Mouse (Mus musculus): ENCODE data around the gene Rasa3. TPM values are rescaled to one million over a fixed set of nuclear protein-coding genes. Genes with fewer than 3 reads are reported as not detected.

Gene Rasa3
- polyA plus RNA-seq, 1 experiment from 2014 or later: 24.2 TPM

GRCm38 (mm10) chr8:13650541-13651191 lies 26.7 kb downstream of the Rasa3 start:
- DNase-seq (ENCODE audit: low spot score): no peak

DNA sequence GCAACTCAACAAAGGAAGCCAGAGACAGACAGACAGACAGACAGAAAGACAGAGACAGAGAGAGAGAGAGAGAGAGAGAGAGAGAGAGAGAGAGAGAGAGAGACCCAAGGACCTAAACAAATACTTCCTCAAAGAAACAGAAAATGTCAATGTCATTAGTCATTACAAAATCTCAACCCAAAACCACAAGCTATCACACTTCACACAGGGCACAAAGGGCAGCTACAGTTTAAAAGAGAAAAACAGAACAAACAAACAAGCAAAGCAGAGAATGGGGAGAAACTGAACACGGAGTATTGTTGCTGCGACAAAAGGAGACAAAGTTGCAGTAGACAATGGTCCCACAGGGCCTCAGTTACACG lies 28.3 kb downstream of the Rasa3 start:
- no peak for DNase-seq (ENCODE audit: low spot score)

GRCm38 (mm10) chr8:13648377-13649153 lies 28.8 kb downstream of the Rasa3 start:
- DNase-seq (ENCODE audit: low spot score): no peak

DNA sequence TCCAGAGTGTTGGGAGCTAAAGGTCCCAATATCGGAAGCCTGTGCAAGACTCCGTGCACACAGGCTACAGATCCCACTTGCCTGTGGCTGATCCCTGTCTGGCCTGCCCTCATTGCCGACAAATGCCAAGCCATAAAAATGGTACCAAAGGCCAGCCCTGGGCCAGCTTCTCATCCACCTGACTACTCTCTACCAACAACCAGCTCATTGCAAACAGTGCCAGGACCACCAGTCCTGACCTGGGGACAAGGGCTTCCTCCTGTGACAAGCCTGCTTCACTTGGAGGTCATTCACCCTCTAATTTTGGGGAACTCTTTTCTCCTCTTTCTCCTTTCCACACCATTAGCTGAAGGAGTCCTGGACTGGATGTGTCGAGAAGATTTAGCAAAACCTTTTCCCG lies 29.8 kb downstream of the Rasa3 start:
- no peak for DNase-seq (ENCODE audit: low spot score)

DNA sequence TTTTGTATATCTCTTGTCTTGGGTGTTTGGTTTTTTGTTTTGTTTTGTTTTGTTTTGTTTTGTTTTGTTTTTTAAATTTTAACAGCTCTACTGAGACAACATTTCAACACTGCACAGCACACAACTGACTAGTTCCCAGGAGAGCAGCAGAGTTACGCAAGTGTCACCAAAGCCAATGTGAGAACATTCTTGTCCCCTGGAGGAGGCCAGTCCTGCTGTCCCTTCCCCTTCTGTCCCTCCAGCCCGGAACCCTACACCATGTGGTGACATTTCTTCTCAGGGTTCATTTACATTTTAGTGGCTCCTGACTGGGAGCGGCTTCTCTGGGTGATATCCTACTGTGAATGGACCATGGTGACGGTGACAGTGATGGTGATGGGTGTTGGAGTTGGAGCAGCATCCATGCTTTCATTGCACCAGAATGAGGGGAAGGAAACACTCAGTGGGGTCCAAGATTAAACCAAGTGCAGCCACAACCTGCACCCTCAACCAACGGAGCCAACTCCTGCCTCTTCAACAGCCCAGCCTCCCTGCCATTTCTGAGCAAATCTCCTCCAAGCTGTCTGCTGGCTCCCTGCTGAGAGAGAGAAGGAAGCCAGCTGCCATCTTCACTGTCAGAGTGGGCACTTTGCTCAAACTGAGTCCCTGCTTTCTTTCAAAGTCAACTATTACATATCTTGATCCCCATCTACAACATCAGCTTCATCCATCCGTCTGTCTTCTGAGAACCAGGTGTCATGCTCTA lies 32.3 kb downstream of the Rasa3 start:
- no peak for DNase-seq (ENCODE audit: low spot score)

DNA sequence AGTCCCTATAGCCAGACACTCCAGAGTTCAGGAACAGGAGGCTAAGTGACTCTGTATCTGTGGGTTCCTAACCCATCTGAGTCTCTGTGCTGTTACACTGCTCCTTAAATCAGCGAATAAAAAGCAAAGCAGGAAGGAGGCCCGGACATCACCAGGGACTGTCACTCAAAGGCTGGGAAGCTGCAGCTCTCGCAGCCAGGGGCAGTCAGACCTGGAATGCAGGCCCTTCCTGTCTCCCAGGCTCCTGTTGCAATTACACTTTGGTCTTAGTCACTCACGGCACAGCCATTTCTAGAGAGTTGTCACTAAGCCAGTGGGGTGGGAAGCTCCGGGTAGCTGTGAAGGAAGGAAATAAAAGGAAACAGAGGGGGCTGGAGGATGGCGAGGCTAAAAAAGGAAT lies 33.2 kb downstream of the Rasa3 start:
- DNase-seq (ENCODE audit: low spot score): no peak

DNA sequence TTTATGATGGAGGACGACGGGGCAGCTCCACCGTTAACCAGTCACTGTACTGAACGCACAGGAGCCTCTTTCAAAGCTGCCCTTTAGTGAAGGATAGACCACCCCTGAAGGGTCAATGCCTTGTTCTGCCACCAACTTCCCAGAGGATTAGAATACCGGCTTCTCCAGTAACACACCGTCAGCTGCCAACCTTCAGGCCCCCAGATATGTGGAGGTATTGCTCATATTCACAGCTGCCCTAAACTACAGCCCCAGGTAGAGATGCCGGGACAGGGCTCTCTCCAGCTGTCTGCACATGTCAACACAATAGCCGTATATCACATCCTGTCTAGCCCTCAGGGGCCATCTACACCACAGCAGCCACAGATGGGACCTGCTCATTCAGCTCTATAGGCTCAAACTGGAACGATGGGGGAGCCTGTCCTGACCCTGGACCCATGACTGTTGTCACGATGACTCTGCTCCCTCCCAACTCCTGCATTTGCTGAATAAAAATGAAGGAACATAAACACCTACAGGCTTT lies 34.7 kb downstream of the Rasa3 start:
- no peak for DNase-seq (ENCODE audit: low spot score)

GRCm38 (mm10) chr8:13641206-13641605 lies 36.2 kb downstream of the Rasa3 start:
- DNase-seq (ENCODE audit: low spot score): no peak

- DNase-seq (ENCODE audit: low spot score): no peak
These were observed 36.9 kb downstream of the Rasa3 start for GRCm38 (mm10) chr8:13640452-13640883.

GRCm38 (mm10) chr8:13633107-13633506 lies 44.3 kb downstream of the Rasa3 start:
- no peak for DNase-seq (ENCODE audit: low spot score)

DNA sequence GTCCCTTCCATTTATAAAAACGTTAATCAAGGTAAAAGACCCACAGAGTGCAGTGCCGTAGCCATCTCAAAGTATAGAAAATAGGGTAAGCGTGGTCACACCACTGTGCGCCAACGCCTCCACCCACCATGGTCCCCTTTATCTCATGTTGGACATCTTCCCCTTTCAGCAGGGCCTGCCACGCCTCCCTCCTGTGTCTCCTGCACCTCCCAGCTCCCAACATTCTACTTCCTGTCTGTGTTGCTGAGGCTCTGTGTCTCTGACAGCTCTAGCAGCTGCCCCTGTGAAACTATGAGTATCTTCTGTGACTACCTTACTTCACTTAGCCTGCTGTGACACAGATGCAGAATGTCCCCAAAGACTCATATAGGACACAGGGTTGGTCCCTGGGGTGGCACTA lies 45.1 kb downstream of the Rasa3 start:
- no peak for DNase-seq (ENCODE audit: low spot score)

DNA sequence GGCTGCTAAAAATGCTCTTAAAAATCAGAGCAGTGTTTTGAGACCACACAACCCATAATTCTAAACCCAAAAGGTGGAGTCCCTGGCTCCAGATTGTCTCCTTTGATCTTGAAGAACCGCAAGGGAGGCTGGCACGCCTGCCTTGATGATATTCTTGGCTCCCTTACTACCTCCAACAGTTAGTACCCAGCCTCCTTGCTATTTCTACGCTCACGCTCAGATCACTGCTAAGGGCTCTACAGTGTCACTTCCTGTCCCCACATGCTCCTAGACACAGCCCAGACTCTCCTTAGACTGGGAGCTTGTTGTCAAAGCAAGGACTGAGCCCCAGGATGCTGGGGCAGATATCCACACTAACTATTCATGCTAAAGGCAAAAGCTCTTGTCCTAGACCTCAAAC lies 46.6 kb downstream of the Rasa3 start:
- DNase-seq (ENCODE audit: low spot score): no peak

- DNase-seq (ENCODE audit: low spot score): no peak
These were observed 47.2 kb downstream of the Rasa3 start for GRCm38 (mm10) chr8:13630171-13630570.

- DNase-seq (ENCODE audit: low spot score): no peak
These were observed 47.9 kb downstream of the Rasa3 start for GRCm38 (mm10) chr8:13629351-13630090.

- no peak for DNase-seq (ENCODE audit: low spot score)
These were observed 49.3 kb downstream of the Rasa3 start for GRCm38 (mm10) chr8:13628067-13628466.

- no peak for DNase-seq (ENCODE audit: low spot score)
These were observed 49.8 kb downstream of the Rasa3 start for GRCm38 (mm10) chr8:13627591-13627990.

GRCm38 (mm10) chr8:13626114-13626513 lies 51.3 kb downstream of the Rasa3 start:
- DNase-seq (ENCODE audit: low spot score): no peak

DNA sequence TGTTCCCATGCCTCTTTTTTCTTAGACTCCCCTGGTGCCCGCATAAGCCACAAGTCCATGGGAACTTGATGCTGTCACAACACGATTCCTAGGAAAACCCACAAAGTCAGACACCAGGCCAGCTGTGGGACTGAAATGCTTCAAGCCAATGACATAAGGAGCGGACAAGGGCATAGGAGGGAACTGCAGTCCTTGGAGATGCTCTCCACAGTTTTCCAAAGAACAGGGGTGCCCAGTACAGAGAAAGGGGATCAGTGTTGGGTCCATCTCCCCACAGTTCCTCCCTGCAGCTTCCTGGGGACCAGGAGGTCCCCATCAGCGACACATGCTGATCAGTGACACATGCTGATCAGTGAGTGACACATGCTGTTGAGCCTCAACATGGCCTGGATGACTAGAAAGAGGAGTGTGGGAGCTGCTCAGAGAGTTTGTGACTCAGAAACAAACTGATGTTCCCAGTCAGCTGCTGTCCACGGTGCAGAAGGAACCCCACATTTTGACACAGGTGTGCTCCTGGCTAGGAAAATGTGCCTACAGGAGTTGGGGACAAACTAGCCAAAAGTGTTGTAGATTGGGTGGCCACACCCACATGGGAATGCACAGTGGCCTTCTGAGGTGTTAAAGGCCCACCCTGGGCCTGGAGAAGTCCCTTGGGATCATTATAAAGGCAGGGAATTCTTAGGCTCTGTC lies 52.0 kb downstream of the Rasa3 start:
- no peak for DNase-seq (ENCODE audit: low spot score)

- DNase-seq (ENCODE audit: low spot score): no peak
These were observed 52.5 kb downstream of the Rasa3 start for GRCm38 (mm10) chr8:13624863-13625262.

DNA sequence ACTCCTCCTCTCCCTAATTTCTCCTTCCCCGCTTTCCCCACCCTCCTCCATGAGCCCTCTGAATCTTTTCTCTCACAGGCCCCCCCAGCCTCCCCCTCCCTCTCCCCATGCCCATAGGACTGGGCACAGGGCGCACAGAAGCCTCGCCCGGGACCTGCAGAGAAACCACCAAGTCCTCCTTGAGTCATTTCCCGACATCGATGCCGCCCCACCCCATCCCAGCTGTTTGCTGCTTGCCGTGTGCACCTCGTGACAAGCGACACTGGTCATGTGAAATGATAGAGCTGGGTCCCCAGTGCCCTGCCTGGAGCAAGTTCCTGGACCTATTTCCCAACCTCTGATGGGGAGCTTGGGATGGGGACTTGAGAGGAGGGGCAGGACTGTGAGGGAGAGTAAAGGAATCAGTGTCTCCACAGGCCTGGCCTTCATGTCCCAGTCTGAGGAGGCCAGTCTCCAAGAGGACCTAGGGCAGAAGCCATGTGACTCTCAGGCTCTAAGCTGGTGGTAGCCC lies 53.4 kb downstream of the Rasa3 start:
- DNase-seq (ENCODE audit: low spot score): peak; percentile 14
